ENCODE assay signal across 8 mouse cellular contexts in genomic region chr16:90709711-90710289, GRCm38 (mm10). TPM values are rescaled to one million over a fixed set of nuclear protein-coding genes. Genes with fewer than 3 reads are reported as not detected.
DNase-seq lines count a peak whose midpoint lies in the region; ATAC-seq and TF ChIP-seq lines count a peak whose summit lies in the region.

No protein-coding gene starts in this region.

- no peak overlapping the region for H3K27ac ChIP-seq in intestine, embryonic 14.5 days (ENCODE audit: low read depth)
- H3K27ac ChIP-seq in intestine, postnatal 0 days (ENCODE audit: low read depth, low read length) = no peak overlapping the region
- H3K27ac ChIP-seq in heart, embryonic 13.5 days (replicated peaks) = peak overlapping the region; percentile 51

- no peaks in the 10 kb centered on the region for H3K9me3 ChIP-seq in intestine, embryonic 14.5 days (ENCODE audit: control insufficient read depth, low read length)
- no peaks in the 10 kb centered on the region for H3K9me3 ChIP-seq in intestine, postnatal 0 days (ENCODE audit: control insufficient read depth)
- no peaks in the 10 kb centered on the region for H3K9me3 ChIP-seq in heart, embryonic 13.5 days

- peak; percentile 59 for DNase-seq in intestine, embryonic 14.5 days (ENCODE audit: low spot score)
- peak; percentile 69 for DNase-seq in embryo, embryonic 11 days
- DNase-seq in kidney, postnatal 4 days = peak; percentile 31 to 51
- peak; percentile 51 for DNase-seq in lung, postnatal 14 days
- DNase-seq in right cerebral cortex, postnatal 25 days = peak; percentile 82

- peak overlapping the region; percentile 0; the same call in 1 of the 2 replicates for H3K4me2 ChIP-seq in intestine, embryonic 14.5 days (ENCODE audit: low read length)
- no peak overlapping the region; the same call in 1 of the 2 replicates for H3K4me2 ChIP-seq in intestine, postnatal 0 days (replicated peaks; ENCODE audit: low read depth)
- peak overlapping the region; percentile 63 for H3K4me2 ChIP-seq in heart, embryonic 13.5 days

- 38% methylated on average over 17 of the region's 17 CpGs for WGBS in intestine, embryonic 14.5 days
- 44% methylated on average over 17 of the region's 17 CpGs for WGBS in intestine, postnatal 0 days
- WGBS in heart, embryonic 13.5 days = 24% methylated on average over 17 of the region's 17 CpGs

- peaks cover 5% of the 10 kb centered on the region; the same call in 1 of the 2 replicates for H3K27me3 ChIP-seq in intestine, embryonic 14.5 days (replicated peaks; ENCODE audit: control insufficient read depth, insufficient read depth, low read length)
- no peaks in the 10 kb centered on the region for H3K27me3 ChIP-seq in intestine, postnatal 0 days (replicated peaks; ENCODE audit: control insufficient read depth, insufficient read depth, low read length)
- peaks cover 7% of the 10 kb centered on the region; the same call in 1 of the 2 replicates for H3K27me3 ChIP-seq in heart, embryonic 13.5 days (replicated peaks)

- TF ChIP-seq CTCF in intestine, postnatal 0 days (IDR thresholded peaks at IDR 0.05; ENCODE audit: low read depth) = no peak

- H3K36me3 ChIP-seq in intestine, embryonic 14.5 days (ENCODE audit: control insufficient read depth, insufficient read depth, low read length) = no peaks in the 10 kb centered on the region
- H3K36me3 ChIP-seq in intestine, postnatal 0 days (ENCODE audit: control insufficient read depth, insufficient read depth) = no peaks in the 10 kb centered on the region
- H3K36me3 ChIP-seq in heart, embryonic 13.5 days = no peaks in the 10 kb centered on the region

- no peak for ATAC-seq in intestine, embryonic 14.5 days (replicated peaks; ENCODE audit: low FRiP score, low TSS enrichment, low read depth)
- ATAC-seq in intestine, postnatal 0 days = no peak
- ATAC-seq in heart, embryonic 13.5 days (ENCODE audit: extremely low read depth, insufficient number of reproducible peaks, low FRiP score, low TSS enrichment) = no peak
- no peak for ATAC-seq in activated CD4-positive, CD25-positive, alpha-beta regulatory T cell, adult 4 months

- H3K4me1 ChIP-seq in intestine, embryonic 14.5 days (replicated peaks; ENCODE audit: control insufficient read depth, insufficient read depth, low read length) = peaks cover 6% of the 10 kb centered on the region; the same call in 1 of the 2 replicates
- no peaks in the 10 kb centered on the region for H3K4me1 ChIP-seq in intestine, postnatal 0 days (replicated peaks; ENCODE audit: control insufficient read depth, insufficient read depth, low read length)
- H3K4me1 ChIP-seq in heart, embryonic 13.5 days = peaks cover 57% of the 10 kb centered on the region

- no peak overlapping the region for H3K9ac ChIP-seq in intestine, embryonic 14.5 days (ENCODE audit: low read length)
- no peak overlapping the region for H3K9ac ChIP-seq in intestine, postnatal 0 days (ENCODE audit: low read depth, low read length)
- peak overlapping the region; percentile 15 for H3K9ac ChIP-seq in heart, embryonic 13.5 days

- no peak overlapping the region for H3K4me3 ChIP-seq in intestine, embryonic 14.5 days (ENCODE audit: low read depth, low read length)
- no peak overlapping the region for H3K4me3 ChIP-seq in intestine, postnatal 0 days (ENCODE audit: low read depth, low read length)
- peak overlapping the region; percentile 33 for H3K4me3 ChIP-seq in heart, embryonic 13.5 days

RNA-seq across cellular contexts. Expression of gene Mis18a, which starts 17.4 kb away (rescaled TPM):
- polyA plus RNA-seq in intestine, embryonic 14.5 days (2014; fragmentation: Nextera tagmentation; extraction: Ambion mirVana) = 66.1 and 68.7 TPM in 2 replicates
- polyA plus RNA-seq in intestine, postnatal 0 days (2015; fragmentation: Nextera tagmentation; extraction: Ambion mirVana) = 26.7 and 29.1 TPM in 2 replicates
- 36.2 and 36.7 TPM in 2 replicates for polyA plus RNA-seq in heart, embryonic 13.5 days (2015; fragmentation: Nextera tagmentation; extraction: Ambion mirVana)
- polyA plus RNA-seq in activated CD4-positive, CD25-positive, alpha-beta regulatory T cell, adult 4 months (2017; shearing (Covaris generic)) = 10 to 100 TPM; 54.0 to 63.3 TPM

RNA-seq across cellular contexts. Expression of gene Mrap, which starts 28.2 kb away (rescaled TPM):
- 0.19 TPM in 1 of 2 replicates, not detected in the other for polyA plus RNA-seq in intestine, embryonic 14.5 days (2014; fragmentation: Nextera tagmentation; extraction: Ambion mirVana)
- polyA plus RNA-seq in intestine, postnatal 0 days (2015; fragmentation: Nextera tagmentation; extraction: Ambion mirVana) = 0.14 TPM in 1 of 2 replicates, not detected in the other
- polyA plus RNA-seq in heart, embryonic 13.5 days (2015; fragmentation: Nextera tagmentation; extraction: Ambion mirVana) = 25.6 and 26.9 TPM in 2 replicates
- not detected for polyA plus RNA-seq in activated CD4-positive, CD25-positive, alpha-beta regulatory T cell, adult 4 months (2017; shearing (Covaris generic))

Comparison
In these comparisons a context has a peak if more than half of its experiments do, and no peak if none do; other contexts are left out.
1. RNA of gene Mrap, which starts 28.2 kb away (polyA plus RNA-seq): 25.6 to 26.9 TPM in heart, embryonic 13.5 days; 0.19 TPM in intestine, embryonic 14.5 days, 0.14 TPM in intestine, postnatal 0 days and not detected in activated CD4-positive, CD25-positive, alpha-beta regulatory T cell, adult 4 months; every median in the first group is over 10 times any median in the second.
2. Peak in every context shown above with its lines, with median percentiles within 50 percentile points of each other: DNase-seq.